Mouse (Mus musculus): ENCODE measurements around the gene Phf3.

DNA sequence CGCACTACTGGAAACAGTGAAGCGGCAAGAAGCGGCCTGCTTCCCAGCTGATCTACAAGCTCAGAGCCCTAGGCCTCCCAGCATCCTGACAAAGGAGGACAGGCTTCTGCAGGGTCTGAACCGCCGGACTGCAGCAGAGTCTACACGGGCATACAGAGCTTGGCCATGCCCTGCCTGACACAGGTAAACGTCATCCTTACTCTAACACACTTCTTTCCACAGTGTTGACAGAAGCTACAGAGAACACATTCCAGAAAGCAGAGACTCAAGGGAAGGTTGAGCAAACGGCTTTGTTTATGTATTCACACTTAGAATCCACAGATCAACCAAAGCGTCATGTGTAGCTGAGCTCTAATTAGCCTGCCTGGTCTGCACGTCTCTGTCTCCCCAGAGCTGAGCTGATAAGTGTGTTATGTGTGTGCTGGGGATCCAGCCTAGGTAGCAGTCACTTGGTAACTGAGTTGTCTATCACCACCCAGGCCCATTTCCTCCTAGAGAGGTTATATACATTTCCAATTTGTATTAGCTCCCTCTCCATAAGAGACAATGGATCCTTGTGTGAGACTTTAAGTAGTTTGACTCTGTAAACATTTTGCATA lies 65.5 kb downstream of the Phf3 start:
- no peak for TF ChIP-seq CTCF (IDR thresholded peaks at IDR 0.05; ENCODE audit: borderline replicate concordance, insufficient read depth, low read length)
- no peak for TF ChIP-seq POLR2A (IDR thresholded peaks at IDR 0.05; ENCODE audit: low read depth, low read length)
